Mouse (Mus musculus): Measurements from ENCODE around the gene Tarbp2. TPM values are rescaled to one million over a fixed set of nuclear protein-coding genes. Genes with fewer than 3 reads are reported as not detected.

Gene Tarbp2
- total RNA-seq, 2 experiments from 2014 or later = 45.5 to 48.2 TPM

DNA sequence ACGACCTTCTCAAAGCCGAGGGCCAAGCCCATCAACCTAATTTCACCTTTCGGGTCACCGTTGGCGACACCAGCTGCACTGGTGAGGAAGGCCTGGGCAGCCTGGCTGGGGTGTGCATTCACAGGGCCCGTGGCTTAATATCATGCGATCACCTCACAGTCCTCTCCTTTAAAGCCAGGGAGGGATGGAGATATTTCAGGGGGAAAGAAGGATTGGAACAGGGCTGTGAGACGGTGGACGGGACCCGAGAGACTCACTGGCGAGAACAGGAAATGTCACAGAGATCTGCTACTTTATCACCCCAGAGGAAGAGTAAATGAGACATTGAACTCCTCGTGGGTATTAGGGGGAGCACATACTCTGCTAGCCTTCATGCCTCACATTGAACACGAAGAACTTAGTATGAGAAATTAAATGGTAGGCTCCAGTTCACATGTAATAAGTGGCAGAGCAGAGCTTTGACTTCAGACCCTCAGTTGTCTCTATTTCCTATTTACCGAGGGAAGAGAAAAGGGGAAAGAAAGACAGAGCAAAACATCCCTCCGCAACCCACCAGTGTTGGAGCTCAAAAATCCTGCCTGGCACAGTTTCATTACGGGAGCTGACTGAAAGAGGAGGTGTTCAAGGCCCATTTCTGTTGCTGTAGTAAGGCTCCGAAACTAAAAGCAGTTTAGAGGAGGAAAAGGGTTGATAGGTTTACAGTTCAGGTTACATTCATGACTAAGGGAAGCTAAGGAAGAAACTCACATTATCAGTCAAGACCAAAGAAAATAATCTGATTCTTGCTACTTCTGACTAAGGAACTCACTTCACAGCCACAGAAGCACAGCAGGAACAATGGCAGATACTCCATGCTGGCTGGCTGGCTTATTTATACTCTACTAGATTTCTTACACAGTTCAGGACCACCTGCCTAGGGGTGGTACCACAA lies 1.5 kb downstream of the Tarbp2 start:
- intact Hi-C loops (cut with DNase I) = loop anchor here (5.0 kb wide), 1 partner anchor 272 kb away; no protein-coding TSS in a partner anchor

DNA sequence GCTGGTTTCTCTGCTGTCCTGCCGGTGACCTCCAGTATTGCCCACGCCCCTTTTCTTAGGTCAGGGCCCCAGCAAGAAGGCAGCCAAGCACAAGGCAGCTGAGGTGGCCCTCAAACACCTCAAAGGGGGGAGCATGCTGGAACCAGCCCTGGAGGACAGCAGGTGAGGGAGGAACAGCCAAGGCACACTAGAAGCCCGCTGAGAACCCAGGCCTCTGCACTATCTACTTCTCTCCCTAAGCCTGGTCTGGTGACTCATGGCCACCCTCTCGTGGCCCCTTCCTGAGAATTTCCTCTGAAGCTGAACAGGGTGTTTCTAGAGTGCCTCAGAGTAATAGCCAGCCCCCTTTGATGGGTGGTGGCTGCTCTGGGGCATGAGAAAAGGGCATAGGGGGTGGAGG lies 2.4 kb downstream of the Tarbp2 start:
- no peak for DNase-seq
- intact Hi-C loops (cut with DNase I) = no loop called here

More for the DNA sequence above, 1.5 kb downstream of the Tarbp2 start:
- DNase-seq = no peak

DNA sequence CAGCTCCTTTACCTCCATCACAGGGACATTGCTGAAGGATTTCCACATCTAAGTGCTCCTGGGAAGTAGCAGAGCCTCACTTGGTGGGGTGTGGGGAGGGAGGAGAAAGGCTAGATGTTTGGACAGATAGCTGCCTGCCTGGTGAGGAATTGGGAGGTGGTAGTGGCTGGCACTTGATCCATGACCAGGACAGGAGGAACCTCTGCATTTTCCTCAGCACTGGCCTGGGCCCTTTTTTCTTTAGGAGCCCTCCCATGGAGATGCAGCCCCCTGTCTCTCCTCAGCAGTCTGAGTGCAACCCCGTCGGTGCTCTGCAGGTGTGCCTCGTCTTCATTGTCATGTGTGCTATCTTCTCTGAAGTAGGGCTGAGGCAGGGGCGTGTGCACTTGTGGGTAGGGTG lies 3.5 kb downstream of the Tarbp2 start:
- no peak for DNase-seq
- intact Hi-C loops (cut with DNase I) = no loop called here

DNA sequence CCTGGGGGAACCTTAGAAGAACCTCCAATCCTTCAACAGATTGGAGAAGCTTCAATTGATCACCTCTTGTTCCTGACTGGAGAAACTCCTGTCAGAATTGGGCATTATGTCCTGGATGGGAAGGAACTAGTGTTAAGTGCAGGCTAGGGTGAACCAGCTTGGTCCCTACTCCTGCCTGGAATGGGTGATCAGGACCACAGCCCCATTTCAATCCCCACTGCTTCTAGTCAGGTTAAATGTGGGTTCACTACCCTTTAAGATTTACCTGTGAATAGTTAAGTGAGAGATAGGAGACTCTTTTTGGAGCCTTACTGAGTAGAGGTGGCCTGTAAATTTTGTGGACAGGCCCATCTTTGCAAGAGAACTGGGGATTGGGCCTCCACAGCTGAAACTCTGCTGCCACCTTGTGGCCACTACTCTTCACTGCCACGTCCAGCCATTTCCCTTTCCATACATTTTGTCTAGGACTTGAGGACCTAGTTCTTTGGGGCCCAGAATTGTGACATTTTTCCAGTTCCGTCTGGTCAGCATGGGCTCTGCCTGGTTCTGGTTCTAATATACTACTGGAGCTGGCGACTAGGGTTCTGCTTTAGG lies 7.0 kb downstream of the Tarbp2 start, which contains the start of gene Npff:
Gene Npff (minus strand): TSS at position 51 of the 594 bp plus-strand sequence.
- intact Hi-C loops (cut with DNase I) = loop anchor here (2.0 kb wide), 1 partner anchor 58 kb away; no protein-coding TSS in a partner anchor
- peak; percentile 75 to 81 for DNase-seq

DNA sequence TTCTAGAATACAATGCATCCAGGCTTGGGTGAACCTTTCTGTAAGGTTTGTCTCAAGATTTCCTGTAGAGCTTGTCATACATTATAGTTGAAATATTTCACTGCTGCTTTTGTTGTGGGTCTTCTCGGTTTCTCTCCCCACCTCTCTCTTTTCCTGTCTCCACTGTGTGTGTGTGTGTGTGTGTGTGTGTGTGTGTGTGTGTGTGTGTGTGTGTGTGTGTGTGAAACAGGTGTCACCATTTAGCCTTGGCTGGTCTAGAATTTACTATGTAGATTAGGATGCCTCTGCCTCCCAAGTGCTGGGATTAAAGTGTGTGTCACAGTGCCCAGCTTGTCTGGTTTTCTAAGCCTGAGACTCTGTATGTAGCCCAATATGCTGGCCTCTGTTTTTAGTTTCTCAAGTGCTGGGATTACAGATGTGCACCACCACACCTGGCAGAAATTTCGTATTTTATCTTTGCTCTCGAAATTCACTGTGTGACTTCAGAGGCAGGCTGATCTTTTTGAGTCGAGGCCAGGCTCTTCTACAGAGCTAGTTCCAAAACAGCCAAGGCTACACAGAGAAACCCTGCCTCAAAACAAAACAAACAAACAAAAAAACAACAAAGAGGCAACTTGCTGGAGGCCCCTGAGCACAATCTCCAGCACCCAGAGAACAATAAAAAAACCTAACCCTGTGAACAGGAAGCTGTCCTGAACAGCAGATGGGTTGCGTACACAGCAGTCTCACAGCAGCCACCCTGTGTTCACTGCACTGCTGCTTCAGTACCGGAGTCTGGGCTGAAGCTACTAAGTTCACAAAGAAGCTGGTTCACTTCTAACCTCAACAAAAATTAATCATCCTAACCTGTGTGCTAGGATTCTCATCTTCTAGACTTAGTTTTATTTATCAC lies 8.4 kb downstream of the Tarbp2 start:
- intact Hi-C loops (cut with DNase I) = no loop called here

DNA sequence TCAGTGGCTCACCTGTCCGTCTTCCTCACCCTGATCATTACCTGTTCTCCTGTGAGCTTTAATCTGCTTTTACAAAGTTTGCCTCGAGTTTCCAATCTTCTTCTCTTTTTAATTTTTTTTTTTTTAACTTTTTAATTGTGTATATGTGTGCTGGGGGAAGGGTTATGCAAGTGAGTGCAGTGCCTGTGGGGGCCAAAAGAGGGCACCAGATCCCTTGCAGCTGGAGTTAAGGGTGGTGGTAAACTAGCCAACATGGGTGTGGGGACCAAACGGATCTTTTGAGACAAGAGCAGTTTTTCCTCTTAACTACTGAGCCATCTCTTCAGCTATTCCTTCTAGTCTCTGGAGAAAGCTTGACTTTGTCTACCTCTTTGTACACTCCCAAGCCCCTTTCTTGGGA lies 9.9 kb downstream of the Tarbp2 start:
- intact Hi-C loops (cut with DNase I) = no loop called here
- no peak for DNase-seq

More for the DNA sequence above, 8.4 kb downstream of the Tarbp2 start:
- no peak for DNase-seq

DNA sequence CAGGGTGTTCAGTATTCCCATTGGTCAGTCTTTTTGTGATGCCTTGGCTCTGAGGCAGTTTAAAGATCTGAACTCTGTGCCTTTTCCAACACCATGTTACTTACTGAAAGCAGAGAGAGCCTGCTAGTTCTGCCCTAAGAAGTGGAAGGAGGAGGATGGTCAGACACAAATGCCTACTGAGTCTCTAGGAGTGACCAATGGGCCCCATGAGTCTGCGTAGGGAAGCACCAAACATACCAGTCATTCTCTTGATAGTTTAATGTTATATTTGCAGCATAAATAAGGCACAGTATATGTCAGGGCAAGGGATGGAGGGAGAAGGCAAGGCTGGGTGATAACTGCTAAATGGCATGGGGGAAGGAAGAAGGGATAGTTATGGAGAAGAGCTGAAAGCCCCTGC lies 10.4 kb downstream of the Tarbp2 start:
- intact Hi-C loops (cut with DNase I) = no loop called here
- no peak for DNase-seq

DNA sequence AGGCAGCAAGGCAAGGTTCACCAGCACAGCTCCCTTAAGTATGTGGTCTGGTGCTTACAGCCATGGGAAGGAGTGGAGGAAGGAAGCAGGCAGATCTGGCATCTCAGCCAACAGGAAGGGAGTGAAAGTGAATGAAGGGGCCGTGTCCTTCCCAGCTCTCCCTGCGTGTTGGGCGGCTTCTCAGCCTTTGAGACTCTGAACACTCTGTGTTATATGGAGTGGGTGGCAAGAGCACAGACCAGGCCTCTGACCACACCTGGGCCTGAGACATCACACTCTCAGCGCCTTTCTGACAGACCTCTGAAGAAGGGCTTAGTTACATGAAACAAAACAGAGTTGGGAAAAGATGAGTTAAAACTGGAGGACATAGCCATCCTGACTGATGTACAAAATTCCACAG lies 12.6 kb downstream of the Tarbp2 start:
- no peak for DNase-seq
- intact Hi-C loops (cut with DNase I) = no loop called here

DNA sequence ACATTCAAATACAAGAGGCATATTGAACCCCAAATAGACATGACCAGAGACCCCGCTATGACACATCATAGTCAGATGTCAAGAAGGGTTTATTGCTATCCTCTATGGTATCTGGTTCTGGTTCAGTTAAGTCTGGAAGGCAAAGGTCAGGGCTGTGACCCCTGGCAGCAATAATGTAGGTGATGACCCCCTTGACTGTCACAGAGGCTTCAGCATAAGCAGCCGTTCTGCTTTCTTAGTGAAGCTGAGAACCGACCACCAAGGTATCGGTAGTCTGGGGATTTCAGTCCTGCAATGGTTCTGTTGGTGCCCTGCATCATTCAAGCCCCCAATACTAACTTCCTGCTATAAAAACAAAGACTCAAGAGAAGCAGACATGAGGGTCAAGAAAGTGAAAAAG lies 13.6 kb downstream of the Tarbp2 start:
- DNase-seq = no peak
- intact Hi-C loops (cut with DNase I) = no loop called here

DNA sequence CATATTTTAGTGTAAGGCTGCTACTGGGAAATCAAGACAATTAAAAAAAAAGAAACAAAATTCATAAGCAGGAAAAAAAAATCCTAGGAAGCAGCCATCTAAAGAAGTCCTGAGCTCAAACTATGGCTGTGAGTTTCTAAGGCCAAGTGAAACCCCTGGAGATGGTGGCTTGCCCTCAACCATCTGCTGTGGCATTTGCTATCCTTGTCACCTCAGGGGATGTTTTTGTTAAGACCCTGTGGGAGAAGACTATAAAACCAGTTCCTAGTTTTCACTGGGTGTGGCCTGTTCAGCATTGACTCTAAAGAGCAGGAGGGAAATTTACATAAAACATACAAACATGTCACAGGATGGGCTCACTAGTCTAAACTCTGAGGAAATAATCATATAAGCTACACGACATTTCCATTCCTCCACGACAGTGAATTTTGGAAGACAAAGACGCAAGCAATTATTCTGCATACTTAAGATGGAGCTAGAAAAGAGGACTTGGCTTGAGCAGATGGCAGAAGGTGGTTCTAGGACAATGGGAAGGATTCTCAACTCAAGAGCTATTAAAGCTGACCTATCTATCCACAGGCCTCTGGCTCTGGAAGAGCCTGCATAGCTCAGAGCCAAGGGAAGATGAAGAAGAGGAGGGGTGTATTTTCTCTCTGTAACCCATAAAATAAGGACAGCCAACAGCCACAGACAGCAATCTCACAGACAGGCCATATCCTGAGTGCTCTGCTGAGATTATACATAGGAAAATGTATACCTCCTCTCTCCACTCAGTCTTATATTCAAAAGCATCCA lies 14.3 kb downstream of the Tarbp2 start:
- intact Hi-C loops (cut with DNase I) = no loop called here
- no peak for DNase-seq

DNA sequence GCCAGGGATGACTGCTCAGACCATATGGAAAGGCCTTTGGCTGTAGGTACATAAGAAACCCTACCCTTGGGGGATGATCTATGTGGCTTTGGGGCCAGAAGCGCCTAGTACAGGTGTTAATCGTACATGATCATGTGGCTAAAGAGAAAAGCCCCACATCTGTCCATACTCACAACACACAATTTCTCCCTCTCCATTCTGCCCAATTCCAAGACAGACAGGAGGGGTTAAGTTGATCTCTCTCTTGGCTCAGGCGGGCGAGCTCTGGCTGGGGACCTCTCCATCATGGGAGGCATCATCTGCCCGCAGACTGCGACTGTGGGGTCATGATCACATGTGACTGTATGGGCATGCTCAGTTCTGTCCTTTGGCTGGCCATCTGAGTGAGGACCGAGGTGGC lies 15.9 kb downstream of the Tarbp2 start:
- no peak for DNase-seq
- intact Hi-C loops (cut with DNase I) = no loop called here

DNA sequence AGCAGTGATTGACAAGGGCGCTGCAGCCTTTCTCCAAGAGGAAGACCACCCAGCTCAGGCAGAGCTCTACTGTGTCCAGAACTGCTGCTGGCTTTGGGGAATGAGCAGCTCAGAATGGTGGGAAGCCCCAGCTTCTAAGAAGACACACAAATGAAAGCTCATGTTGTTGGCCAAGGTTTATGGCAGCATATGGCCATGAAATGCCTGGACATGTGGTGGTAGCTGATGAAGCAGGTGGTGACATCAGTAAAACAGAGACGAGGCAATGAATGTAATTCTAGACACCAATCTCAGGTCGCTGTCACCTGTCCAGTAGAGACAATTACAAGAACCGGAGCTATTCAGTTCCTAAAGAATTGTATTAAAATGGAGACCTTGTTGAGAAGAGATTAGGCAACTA lies 26.8 kb downstream of the Tarbp2 start:
- intact Hi-C loops (cut with DNase I) = no loop called here
- DNase-seq = no peak

DNA sequence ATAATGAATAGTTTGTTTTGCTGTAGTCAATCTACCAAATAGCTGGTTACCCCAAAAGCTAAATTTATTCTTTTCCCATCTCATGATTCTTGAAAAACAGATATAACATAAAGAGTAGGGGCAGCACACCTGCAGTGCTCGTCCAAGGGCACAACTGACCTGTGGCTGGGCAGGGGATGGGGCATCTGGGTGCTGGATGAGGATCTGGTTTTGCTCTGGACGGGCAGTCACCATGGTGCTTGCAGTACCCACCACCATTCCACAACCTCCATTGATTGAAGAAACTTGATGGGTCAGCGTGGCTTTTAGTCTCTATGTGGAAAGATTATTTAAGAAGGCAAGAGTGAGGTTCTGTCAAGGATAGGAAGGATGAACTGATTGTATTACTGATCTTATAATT lies 28.3 kb downstream of the Tarbp2 start:
- DNase-seq = no peak
- intact Hi-C loops (cut with DNase I) = no loop called here

DNA sequence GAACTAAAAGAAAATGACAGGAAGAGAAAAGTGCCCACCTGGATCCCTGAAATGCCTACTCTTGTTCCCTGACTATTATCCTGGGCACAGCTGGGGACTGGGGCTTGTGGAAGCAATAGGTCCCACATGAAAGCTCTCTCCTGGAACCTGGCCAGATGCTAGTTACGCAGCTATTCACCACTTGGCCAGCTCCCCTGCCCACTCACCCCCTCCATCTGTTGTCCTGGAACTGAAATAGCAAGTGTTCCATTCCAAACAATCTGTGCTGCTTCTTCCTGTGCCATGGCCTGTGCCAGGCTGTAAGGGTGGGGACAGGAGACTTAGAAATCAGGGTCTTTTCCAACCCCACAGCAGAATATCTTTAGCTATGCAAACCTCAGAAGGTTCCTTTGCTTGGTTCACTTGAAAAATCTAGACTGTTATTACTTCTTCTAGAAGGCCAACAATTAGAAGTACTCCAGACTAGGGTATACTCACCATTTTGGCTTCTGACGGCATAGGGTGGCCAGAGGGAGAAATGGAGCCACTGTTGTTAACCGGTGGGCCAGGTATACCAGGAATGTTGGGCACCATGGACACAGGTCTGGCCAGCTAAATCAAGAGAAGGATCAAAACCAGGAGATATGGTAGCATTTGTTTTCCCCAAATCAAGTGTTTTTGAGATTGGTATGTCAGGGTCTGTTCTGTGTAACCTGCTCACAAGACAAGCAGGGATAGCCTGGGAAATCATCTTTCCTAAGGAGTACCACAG lies 28.9 kb downstream of the Tarbp2 start:
- intact Hi-C loops (cut with DNase I) = no loop called here

DNA sequence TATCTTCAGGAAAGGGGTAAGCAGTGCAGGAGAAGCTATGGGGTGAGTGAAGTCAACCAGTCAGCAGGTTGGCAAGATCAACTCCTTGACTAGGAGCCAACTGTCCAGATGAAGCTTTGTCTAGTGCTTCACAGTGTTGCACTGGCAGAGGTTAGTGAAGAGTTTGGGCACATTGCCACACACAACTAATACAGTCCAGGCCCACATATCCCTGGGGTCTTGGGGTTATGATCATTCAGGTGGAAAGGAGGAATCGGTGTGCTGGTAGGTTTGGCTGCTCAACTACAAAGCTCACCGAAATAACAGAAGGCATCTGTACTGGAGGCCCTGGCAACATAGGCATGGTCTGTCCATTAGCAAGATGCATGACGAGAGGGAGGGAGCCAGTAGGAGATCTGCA lies 29.5 kb downstream of the Tarbp2 start:
- DNase-seq = peak; percentile 21 to 43
- intact Hi-C loops (cut with DNase I) = no loop called here

More for the DNA sequence above, 28.9 kb downstream of the Tarbp2 start:
- DNase-seq = peak; percentile 54 to 64

DNA sequence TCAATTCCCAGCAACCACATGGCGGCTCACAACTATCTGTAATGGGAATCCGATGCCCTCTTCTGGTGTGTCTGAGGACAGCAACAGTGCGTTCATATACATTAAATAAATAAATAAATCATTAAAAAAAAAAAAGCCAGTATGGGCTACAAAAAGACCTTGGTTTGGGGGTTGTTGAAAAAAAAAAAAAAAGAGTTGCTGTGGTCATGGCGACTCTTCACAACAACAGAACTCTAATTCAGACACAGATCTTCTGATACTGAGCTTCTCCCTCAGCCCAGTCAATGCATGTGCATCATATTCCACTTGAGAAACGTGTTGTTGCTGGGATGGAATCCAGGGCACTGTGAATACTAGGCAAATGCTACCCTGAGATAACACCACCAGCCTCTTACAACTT lies 34.6 kb downstream of the Tarbp2 start:
- DNase-seq = no peak
- intact Hi-C loops (cut with DNase I) = no loop called here

DNA sequence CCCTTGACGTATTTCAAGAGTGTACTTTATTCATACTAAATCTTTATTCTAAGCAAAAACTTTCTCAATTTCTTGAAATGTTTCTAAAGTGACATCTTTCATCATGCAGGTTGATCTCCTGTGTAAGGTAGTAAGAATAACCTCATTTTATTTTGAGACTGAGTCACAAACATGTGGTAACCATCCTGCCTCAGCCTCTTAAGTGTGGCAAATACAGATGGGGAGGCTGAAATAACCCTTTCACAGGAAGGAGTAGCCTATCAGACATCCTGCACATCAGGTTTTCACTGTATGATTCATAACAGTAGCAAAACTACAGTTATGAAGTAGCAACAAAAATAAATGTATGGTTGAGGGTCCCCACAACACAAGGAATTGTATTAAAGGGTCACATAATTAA lies 37.6 kb downstream of the Tarbp2 start:
- intact Hi-C loops (cut with DNase I) = loop anchor here (5.0 kb wide), 1 partner anchor 112 kb away; no protein-coding TSS in a partner anchor
- no peak for DNase-seq

DNA sequence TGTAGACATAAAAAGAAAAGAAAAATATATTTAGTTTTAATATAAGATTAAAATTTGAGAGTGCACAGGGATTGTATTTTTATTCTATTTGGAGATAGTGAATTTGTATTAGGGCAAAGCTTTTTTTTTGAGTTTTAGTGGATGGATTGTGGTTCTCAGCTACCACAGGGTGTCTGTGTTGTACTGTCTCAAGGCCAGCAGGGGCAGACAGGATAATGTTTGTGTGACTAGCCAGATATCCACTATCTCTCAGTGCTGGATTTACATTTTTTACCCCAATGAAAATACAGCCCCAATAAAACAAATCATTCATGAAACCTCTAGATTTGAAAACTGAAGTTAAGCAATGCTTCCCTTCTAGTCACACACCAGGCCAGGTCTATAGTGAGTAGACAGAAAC lies 39.6 kb downstream of the Tarbp2 start:
- intact Hi-C loops (cut with DNase I) = loop anchor here (5.0 kb wide), 1 partner anchor 110 kb away; no protein-coding TSS in a partner anchor
- no peak for DNase-seq

DNA sequence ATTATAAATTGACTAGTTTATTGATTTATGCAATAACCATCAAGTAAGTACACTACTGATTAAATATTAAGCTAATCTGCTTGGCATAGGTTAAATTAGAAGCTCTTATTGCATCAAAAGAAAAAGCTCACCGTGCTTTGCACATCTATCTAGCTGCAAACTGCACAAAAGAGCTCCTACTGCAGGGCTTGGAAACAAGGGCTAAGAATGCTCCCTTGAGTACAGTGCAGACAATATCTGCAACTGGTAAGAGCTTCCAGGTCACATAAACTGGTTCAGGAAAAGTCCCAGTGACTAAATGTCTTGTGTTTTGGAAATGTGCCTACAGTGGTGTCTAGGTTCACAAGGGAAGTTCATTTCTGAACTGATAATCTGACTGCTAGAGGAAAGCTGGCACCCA lies 44.5 kb downstream of the Tarbp2 start:
- intact Hi-C loops (cut with DNase I) = no loop called here
- no peak for DNase-seq

Data from heart, postnatal 36 days (tissue).